Mouse (Mus musculus): Measurements from ENCODE around the gene Otub1. TPM values are rescaled to one million over a fixed set of nuclear protein-coding genes. Genes with fewer than 3 reads are reported as not detected.

The Otub1 gene
- 220 and 238 TPM in 2 replicates for polyA plus RNA-seq (2016; fragmentation: Nextera tagmentation; extraction: Ambion mirVana)

GRCm38 (mm10) chr19:7205753-7206736, at the start of gene Otub1:
TSS of gene Otub1 (minus strand) at chr19:7206316.
- H3K27me3 ChIP-seq, result no peaks in the 10 kb centered on the region
- H3K9me3 ChIP-seq, result no peaks in the 10 kb centered on the region
- peak within 1 kb of the TSS; percentile 88 for H3K4me3 ChIP-seq (replicated peaks)
- WGBS, result under 1% methylated on average over 69 of the region's 79 CpGs
- H3K4me2 ChIP-seq, result peak within 1 kb of the TSS; percentile 80
- H3K36me3 ChIP-seq (replicated peaks), result peaks cover 31% of the 10 kb centered on the region
- peaks cover 28% of the 10 kb centered on the region for H3K4me1 ChIP-seq
- peak within 1 kb of the TSS; percentile 80 for H3K9ac ChIP-seq
- H3K27ac ChIP-seq, result peak within 1 kb of the TSS; percentile 98
- peak; percentile 98 for ATAC-seq (ENCODE audit: low FRiP score)

- no peaks in the 10 kb centered on the region; the same call in 1 of the 2 replicates for H3K27me3 ChIP-seq
- no peak overlapping the region for H3K9ac ChIP-seq
- WGBS, result 85% methylated on average over 3 of the region's 3 CpGs
- no peak overlapping the region for H3K4me2 ChIP-seq
- H3K4me3 ChIP-seq (replicated peaks), result no peak overlapping the region
- ATAC-seq (ENCODE audit: low FRiP score), result no peak
- H3K27ac ChIP-seq, result no peak overlapping the region
- H3K9me3 ChIP-seq, result no peaks in the 10 kb centered on the region
- peaks cover 5% of the 10 kb centered on the region for H3K4me1 ChIP-seq
- no peaks in the 10 kb centered on the region for H3K36me3 ChIP-seq (replicated peaks)
These were observed 39.9 kb upstream of the Otub1 start for GRCm38 (mm10) chr19:7246021-7246420.

- peak within 1 kb of the TSS; percentile 87 for H3K27ac ChIP-seq
- ATAC-seq (ENCODE audit: low FRiP score), result peak; percentile 97
- peaks cover 32% of the 10 kb centered on the region for H3K4me1 ChIP-seq
- H3K9me3 ChIP-seq, result no peaks in the 10 kb centered on the region
- H3K36me3 ChIP-seq (replicated peaks), result peaks cover 13% of the 10 kb centered on the region; the same call in 1 of the 2 replicates
- WGBS, result under 1% methylated on average over 80 of the region's 80 CpGs
- H3K4me3 ChIP-seq (replicated peaks), result peak within 1 kb of the TSS; percentile 66
- H3K4me2 ChIP-seq, result peak within 1 kb of the TSS; percentile 99
- no peaks in the 10 kb centered on the region; the same call in 1 of the 2 replicates for H3K27me3 ChIP-seq
- peak within 1 kb of the TSS; percentile 83 for H3K9ac ChIP-seq
These were observed 34.9 kb upstream of the Otub1 start, which contains the start of gene Naa40 for GRCm38 (mm10) chr19:7240782-7241690. TSS of gene Naa40 (minus strand) at chr19:7241183.

GRCm38 (mm10) chr19:7240291-7240690, 34.2 kb upstream of the Otub1 start:
- 4% methylated on average over 13 of the region's 13 CpGs for WGBS
- no peak for ATAC-seq (ENCODE audit: low FRiP score)
- Histone ChIP-seq H3K9ac (peak overlapping the region; percentile 83), H3K27ac (peak overlapping the region; percentile 87), H3K4me2 (peak overlapping the region; percentile 99), H3K36me3 (replicated peaks) (peaks cover 13% of the 10 kb centered on the region; the same call in 1 of the 2 replicates), H3K9me3 (no peaks in the 10 kb centered on the region), H3K27me3 (no peaks in the 10 kb centered on the region; the same call in 1 of the 2 replicates), H3K4me1 (peaks cover 32% of the 10 kb centered on the region), H3K4me3 (replicated peaks) (peak overlapping the region; percentile 66)

- ATAC-seq (ENCODE audit: low FRiP score), result no peak
- peaks cover 13% of the 10 kb centered on the region; the same call in 1 of the 2 replicates for H3K36me3 ChIP-seq (replicated peaks)
- H3K9ac ChIP-seq, result peak overlapping the region; percentile 83
- no peaks in the 10 kb centered on the region; the same call in 1 of the 2 replicates for H3K27me3 ChIP-seq
- H3K27ac ChIP-seq, result no peak overlapping the region
- no peaks in the 10 kb centered on the region for H3K9me3 ChIP-seq
- peak overlapping the region; percentile 99 for H3K4me2 ChIP-seq
- H3K4me1 ChIP-seq, result peaks cover 32% of the 10 kb centered on the region
- 83% methylated on average over 3 of the region's 3 CpGs for WGBS
- H3K4me3 ChIP-seq (replicated peaks), result peak overlapping the region; percentile 66
These were observed 33.5 kb upstream of the Otub1 start for GRCm38 (mm10) chr19:7239574-7239973.

- Histone ChIP-seq H3K27me3 (no peaks in the 10 kb centered on the region), H3K27ac (no peak overlapping the region), H3K9me3 (no peaks in the 10 kb centered on the region), H3K9ac (no peak overlapping the region), H3K36me3 (replicated peaks) (peaks cover 37% of the 10 kb centered on the region), H3K4me2 (no peak overlapping the region), H3K4me3 (replicated peaks) (no peak overlapping the region), H3K4me1 (peaks cover 32% of the 10 kb centered on the region)
- 92% methylated on average over 4 of the region's 4 CpGs for WGBS
- ATAC-seq (ENCODE audit: low FRiP score), result no peak
These were observed 30.6 kb upstream of the Otub1 start for GRCm38 (mm10) chr19:7236742-7237141.

GRCm38 (mm10) chr19:7236011-7236410, 29.9 kb upstream of the Otub1 start:
- ATAC-seq (ENCODE audit: low FRiP score), result no peak
- no peaks in the 10 kb centered on the region for H3K9me3 ChIP-seq
- no peak overlapping the region for H3K4me2 ChIP-seq
- peaks cover 44% of the 10 kb centered on the region for H3K36me3 ChIP-seq (replicated peaks)
- WGBS, result 95% methylated on average over 2 of the region's 2 CpGs
- H3K27ac ChIP-seq, result no peak overlapping the region
- H3K27me3 ChIP-seq, result no peaks in the 10 kb centered on the region
- peaks cover 26% of the 10 kb centered on the region for H3K4me1 ChIP-seq
- H3K4me3 ChIP-seq (replicated peaks), result no peak overlapping the region
- 0 out of 2 replicates have a peak overlapping the region, but pooled peaks have one; percentile 4 for H3K9ac ChIP-seq

GRCm38 (mm10) chr19:7235461-7235860, 29.3 kb upstream of the Otub1 start:
- H3K4me3 ChIP-seq (replicated peaks), result no peak overlapping the region
- H3K27me3 ChIP-seq, result no peaks in the 10 kb centered on the region
- no peaks in the 10 kb centered on the region for H3K9me3 ChIP-seq
- H3K27ac ChIP-seq, result no peak overlapping the region
- peaks cover 48% of the 10 kb centered on the region for H3K36me3 ChIP-seq (replicated peaks)
- WGBS, result 95% methylated on average over 9 of the region's 9 CpGs
- no peak overlapping the region for H3K9ac ChIP-seq
- peaks cover 26% of the 10 kb centered on the region for H3K4me1 ChIP-seq
- no peak overlapping the region for H3K4me2 ChIP-seq
- ATAC-seq (ENCODE audit: low FRiP score), result no peak

- no peaks in the 10 kb centered on the region for H3K27me3 ChIP-seq
- peaks cover 19% of the 10 kb centered on the region for H3K4me1 ChIP-seq
- H3K4me3 ChIP-seq (replicated peaks), result no peak overlapping the region
- no peak overlapping the region for H3K9ac ChIP-seq
- peaks cover 56% of the 10 kb centered on the region for H3K36me3 ChIP-seq (replicated peaks)
- 60% methylated on average over 8 of the region's 8 CpGs for WGBS
- no peak overlapping the region for H3K4me2 ChIP-seq
- no peaks in the 10 kb centered on the region for H3K9me3 ChIP-seq
- ATAC-seq (ENCODE audit: low FRiP score), result peak; percentile 85
- H3K27ac ChIP-seq, result no peak overlapping the region
These were observed 28.6 kb upstream of the Otub1 start for GRCm38 (mm10) chr19:7234537-7235221.

- Histone ChIP-seq H3K4me1 (no peaks in the 10 kb centered on the region), H3K9me3 (no peaks in the 10 kb centered on the region), H3K9ac (no peak overlapping the region), H3K27me3 (no peaks in the 10 kb centered on the region), H3K4me3 (replicated peaks) (no peak overlapping the region), H3K27ac (no peak overlapping the region), H3K4me2 (no peak overlapping the region), H3K36me3 (replicated peaks) (peaks cover 59% of the 10 kb centered on the region)
- no peak for ATAC-seq (ENCODE audit: low FRiP score)
- 81% methylated on average over 6 of the region's 6 CpGs for WGBS
These were observed 20.4 kb upstream of the Otub1 start for GRCm38 (mm10) chr19:7226511-7226914.

- H3K4me2 ChIP-seq, result no peak overlapping the region
- no peak for ATAC-seq (ENCODE audit: low FRiP score)
- no peak overlapping the region for H3K4me3 ChIP-seq (replicated peaks)
- H3K27ac ChIP-seq, result no peak overlapping the region
- H3K4me1 ChIP-seq, result no peaks in the 10 kb centered on the region
- no peaks in the 10 kb centered on the region for H3K9me3 ChIP-seq
- peaks cover 48% of the 10 kb centered on the region for H3K36me3 ChIP-seq (replicated peaks)
- H3K9ac ChIP-seq, result no peak overlapping the region
- 90% methylated on average over 9 of the region's 9 CpGs for WGBS
- H3K27me3 ChIP-seq, result no peaks in the 10 kb centered on the region
These were observed 19.1 kb upstream of the Otub1 start for GRCm38 (mm10) chr19:7225096-7225690.
